Mouse (Mus musculus) neural tube, embryonic 14.5 days (tissue): ENCODE data around the gene Scfd2. TPM values are rescaled to one million over a fixed set of nuclear protein-coding genes. Genes with fewer than 3 reads are reported as not detected.

ENCODE experiments used
- ATAC-seq: fragments of 200-750 bp; cut with Nextera tagmentation; 2 replicates; pipeline ENCODE4 v1.8.0; 2017; ENCODE audit warnings: low read depth, mild to moderate bottlenecking, moderate TSS enrichment, moderate library complexity
- H3K27ac ChIP-seq: fragments of 300-500 bp; sonication (generic); 2 replicates; pipeline ENCODE4 v1.5.1; 2014; ENCODE audit warnings: low read depth, mild to moderate bottlenecking, control low read depth, low read length, moderate library complexity, mixed read lengths
- H3K27me3 ChIP-seq: fragments of 300-500 bp; sonication (generic); 2 replicates; pipeline ENCODE4 v1.6.1; 2014; ENCODE audit warnings: low read length; ENCODE audit not compliant: control insufficient read depth, insufficient read depth
- H3K36me3 ChIP-seq: fragments of 300-500 bp; sonication (generic); 2 replicates; pipeline ENCODE4 v1.6.1; 2014; ENCODE audit warnings: low read length, mixed read lengths; ENCODE audit not compliant: control insufficient read depth, insufficient read depth
- H3K4me1 ChIP-seq: fragments of 300-500 bp; sonication (generic); 2 replicates; pipeline ENCODE4 v1.6.1; 2014; ENCODE audit warnings: low read length; ENCODE audit not compliant: control insufficient read depth, insufficient read depth
- H3K4me2 ChIP-seq: fragments of 300-500 bp; sonication (generic); 2 replicates; pipeline ENCODE4 v1.6.1; 2014; ENCODE audit warnings: mild to moderate bottlenecking, low read depth, low read length, control low read depth
- H3K4me3 ChIP-seq: fragments of 300-500 bp; sonication (generic); 2 replicates; pipeline ENCODE4 v1.5.1; 2014; ENCODE audit warnings: low read depth, low read length, control low read depth, mixed read lengths
- H3K9ac ChIP-seq: fragments of 300-500 bp; sonication (generic); replicated peaks from 2 replicates; pipeline ENCODE4 v1.6.1; 2014; ENCODE audit warnings: low read depth, mild to moderate bottlenecking, control low read depth, low read length, mixed read lengths
- H3K9me3 ChIP-seq: fragments of 300-500 bp; sonication (generic); 2 replicates; pipeline ENCODE4 v1.6.1; 2016; ENCODE audit warnings: low read length; ENCODE audit not compliant: control insufficient read depth
- WGBS: fragments of 180-500 bp; shearing (Covaris S2); extraction: QIAGEN DNeasy Blood & Tissue Kit; methylation state at CpG from one replicate; pipeline ENCODE4 v1.1.7; 2014; 5-methylcytosine and 5-hydroxymethylcytosine counted together
- polyA plus RNA-seq: library from polyadenylated mRNA; unstranded; fragments of >200 nt; fragmentation: Nextera tagmentation; extraction: Ambion mirVana; gene quantifications from 2 replicates; pipeline ENCODE4 v1.2.1, GENCODE M21; 2014

The Scfd2 gene
- polyA plus RNA-seq, 1 experiment from 2014 or later: 18.3 TPM

DNA sequence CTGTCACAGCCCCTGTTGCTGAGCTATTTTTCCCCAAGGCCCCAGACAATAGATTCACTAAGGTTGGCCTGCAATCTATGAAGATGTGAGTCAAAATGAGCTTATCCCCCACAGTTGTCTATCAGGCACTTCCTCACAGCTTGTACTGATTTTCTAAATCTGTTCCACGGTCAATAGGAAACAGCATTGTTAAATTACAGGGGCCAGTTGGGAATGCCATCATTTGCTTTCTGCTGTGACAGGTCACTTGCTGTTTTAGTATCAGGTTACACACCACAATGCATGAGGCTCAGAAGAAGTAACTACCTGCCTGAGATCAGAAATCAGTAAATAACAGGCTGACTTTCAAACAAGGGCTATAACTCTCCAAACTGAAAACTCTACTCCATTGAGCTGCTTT is 168.3 kb downstream of the Scfd2 start:
- Histone ChIP-seq H3K4me2 (no peak overlapping the region), H3K27me3 (no peaks in the 10 kb centered on the region), H3K4me1 (peaks cover 7% of the 10 kb centered on the region; the same call in 1 of the 2 replicates), H3K9ac (no peak overlapping the region), H3K9me3 (no peaks in the 10 kb centered on the region), H3K27ac (no peak overlapping the region), H3K4me3 (no peak overlapping the region), H3K36me3 (no peaks in the 10 kb centered on the region)
- ATAC-seq: no peak
- WGBS: 12% methylated on average over 1 of the region's 1 CpGs

DNA sequence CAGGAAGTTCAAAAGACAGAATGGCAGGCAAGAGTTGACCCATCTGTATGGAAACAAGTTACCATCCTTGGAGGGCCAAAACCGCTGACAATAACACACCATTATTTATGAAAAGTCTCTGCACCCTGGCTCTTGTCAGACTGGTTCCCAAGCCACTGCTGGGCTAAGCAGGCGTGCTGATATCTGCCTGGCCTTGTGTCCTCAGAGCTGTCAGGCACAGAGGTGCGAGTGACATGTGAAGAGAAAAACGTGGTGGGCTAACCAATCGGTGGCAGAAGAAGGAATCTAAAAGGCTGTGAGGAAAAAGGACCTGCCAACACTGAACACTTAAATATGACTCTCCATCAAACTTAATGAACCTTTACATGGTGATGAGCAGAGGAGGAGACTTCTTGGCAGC is 170.0 kb downstream of the Scfd2 start:
- Histone ChIP-seq H3K4me1 (peaks cover 7% of the 10 kb centered on the region; the same call in 1 of the 2 replicates), H3K9ac (no peak overlapping the region), H3K27me3 (no peaks in the 10 kb centered on the region), H3K27ac (no peak overlapping the region), H3K9me3 (no peaks in the 10 kb centered on the region), H3K4me3 (no peak overlapping the region), H3K36me3 (no peaks in the 10 kb centered on the region), H3K4me2 (no peak overlapping the region)
- 79% methylated on average over 5 of the region's 5 CpGs for WGBS
- no peak for ATAC-seq

DNA sequence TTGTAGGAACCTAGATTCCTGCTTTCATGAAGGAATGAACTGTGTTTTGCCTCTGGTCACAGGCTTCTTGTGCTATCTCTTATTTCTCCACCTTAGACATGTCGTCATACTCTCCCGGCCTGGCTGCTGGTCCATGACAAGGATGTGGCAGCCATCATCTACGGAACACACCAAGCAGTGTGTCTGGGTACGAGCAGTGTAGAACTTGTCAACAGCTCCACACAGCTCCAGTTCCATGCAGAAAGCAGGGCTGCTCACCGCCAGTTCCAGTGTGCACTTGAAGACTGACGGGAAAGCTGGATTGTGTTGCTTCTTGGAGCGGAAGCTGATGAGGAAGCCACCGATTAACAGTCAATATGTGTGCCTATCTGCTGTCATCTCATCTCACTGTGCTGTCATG is 173.5 kb downstream of the Scfd2 start:
- Histone ChIP-seq H3K9me3 (no peaks in the 10 kb centered on the region), H3K36me3 (no peaks in the 10 kb centered on the region), H3K9ac (no peak overlapping the region), H3K4me1 (no peaks in the 10 kb centered on the region), H3K4me3 (no peak overlapping the region), H3K4me2 (no peak overlapping the region), H3K27ac (no peak overlapping the region), H3K27me3 (no peaks in the 10 kb centered on the region)
- WGBS: 90% methylated on average over 8 of the region's 8 CpGs
- ATAC-seq: no peak

DNA sequence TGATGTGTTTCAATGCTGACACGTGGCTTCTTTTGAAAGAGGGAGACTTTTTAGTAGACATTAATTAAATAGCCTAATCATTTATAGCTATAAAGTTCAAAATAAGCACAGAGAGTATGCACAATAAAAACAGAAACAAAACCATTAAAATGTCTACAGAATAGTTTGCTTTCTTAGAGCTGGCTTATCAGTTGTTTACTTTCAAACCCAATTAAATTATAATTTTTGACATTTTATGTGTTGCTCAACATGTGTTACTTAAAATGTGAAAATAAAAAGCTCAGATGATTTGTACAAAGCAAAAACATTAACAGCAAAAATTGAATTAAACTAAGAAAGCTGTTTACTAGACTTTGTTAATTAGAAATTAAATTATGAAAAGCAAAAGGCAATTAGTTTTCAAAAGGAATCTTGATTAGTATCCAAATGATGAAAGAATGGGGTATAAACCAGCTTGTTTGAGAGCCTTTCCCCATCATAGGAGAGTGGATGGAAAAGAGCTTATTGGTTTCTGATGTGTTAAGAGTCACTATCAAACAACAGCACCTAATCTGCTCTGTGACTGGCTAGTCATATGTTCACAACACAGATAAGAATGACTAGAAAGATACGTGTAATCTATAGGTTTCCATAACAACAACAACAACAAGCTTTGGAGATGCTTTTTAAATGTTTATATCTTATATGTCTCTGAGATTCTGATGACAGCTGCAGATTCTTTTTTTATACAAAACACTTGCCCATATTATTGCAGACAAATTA is 176.0 kb downstream of the Scfd2 start:
- ATAC-seq: no peak
- Histone ChIP-seq H3K9ac (no peak overlapping the region), H3K4me2 (no peak overlapping the region), H3K4me1 (no peaks in the 10 kb centered on the region), H3K36me3 (no peaks in the 10 kb centered on the region), H3K9me3 (no peaks in the 10 kb centered on the region), H3K4me3 (no peak overlapping the region), H3K27me3 (no peaks in the 10 kb centered on the region), H3K27ac (no peak overlapping the region)
- WGBS: 75% methylated on average over 2 of the region's 2 CpGs

DNA sequence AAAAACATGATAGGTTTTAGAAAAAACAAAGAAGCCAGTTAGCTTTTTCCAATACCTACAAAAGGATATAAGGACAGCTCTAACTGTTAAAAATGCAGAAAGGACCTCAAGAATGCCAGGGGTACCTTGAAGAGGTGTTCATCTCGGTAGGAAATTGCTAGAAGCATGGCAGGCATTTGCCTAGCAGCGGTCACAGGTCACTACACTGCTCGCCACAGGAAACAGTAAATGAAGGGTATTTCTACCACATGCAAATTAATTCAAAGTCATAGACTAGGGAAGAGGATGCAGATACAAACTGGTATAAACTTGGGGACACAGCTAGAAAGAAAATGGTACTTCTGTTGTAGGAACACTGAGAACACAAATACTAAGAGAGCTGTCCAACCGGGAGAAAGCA is 180.7 kb downstream of the Scfd2 start:
- 91% methylated on average over 4 of the region's 4 CpGs for WGBS
- H3K4me2 ChIP-seq: no peak overlapping the region
- H3K9me3 ChIP-seq: no peaks in the 10 kb centered on the region
- no peaks in the 10 kb centered on the region for H3K36me3 ChIP-seq
- H3K4me1 ChIP-seq: no peaks in the 10 kb centered on the region
- no peaks in the 10 kb centered on the region for H3K27me3 ChIP-seq
- H3K27ac ChIP-seq: no peak overlapping the region
- no peak overlapping the region for H3K9ac ChIP-seq
- no peak for ATAC-seq
- H3K4me3 ChIP-seq: no peak overlapping the region

DNA sequence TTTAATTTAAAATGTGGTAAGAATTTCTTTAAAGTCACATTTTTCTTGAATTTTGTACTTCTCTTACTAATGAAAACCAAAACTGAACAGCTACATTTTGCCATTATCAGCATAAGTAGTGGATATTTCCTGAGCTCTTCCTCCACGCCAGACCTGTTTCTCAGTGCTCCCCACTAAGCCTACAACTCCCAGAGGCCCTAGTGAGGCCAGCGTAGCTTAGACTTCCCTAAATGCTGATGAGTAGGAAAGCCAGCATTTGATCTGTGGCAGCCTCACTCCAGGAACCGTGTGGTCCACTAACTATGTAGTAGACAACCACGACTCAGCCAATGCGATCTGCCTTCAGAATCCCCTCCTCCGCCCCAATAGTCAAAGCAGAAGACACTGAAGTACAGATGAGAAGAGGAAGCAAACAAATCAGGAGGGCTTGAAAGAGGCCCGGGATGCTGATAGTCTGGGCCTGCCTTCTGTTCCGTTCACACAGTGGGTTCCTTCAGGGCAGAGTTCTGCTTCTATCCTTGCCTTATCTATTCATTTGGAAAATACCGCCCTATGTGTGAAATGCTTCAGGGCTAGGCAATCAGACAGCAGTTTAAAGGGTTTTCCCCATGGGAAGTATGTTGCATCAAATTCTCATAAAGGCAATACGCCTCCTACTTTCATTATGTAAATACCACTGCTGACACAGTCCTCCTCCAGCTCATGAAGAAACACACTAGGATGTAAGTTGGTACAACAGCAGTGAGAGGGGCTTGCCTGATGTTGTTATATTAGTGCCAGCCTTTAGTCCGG is 183.3 kb downstream of the Scfd2 start:
- WGBS: 60% methylated on average over 11 of the region's 11 CpGs
- ATAC-seq: no peak
- Histone ChIP-seq H3K36me3 (no peaks in the 10 kb centered on the region), H3K9me3 (no peaks in the 10 kb centered on the region), H3K4me2 (no peak overlapping the region), H3K4me3 (no peak overlapping the region), H3K27ac (no peak overlapping the region), H3K27me3 (no peaks in the 10 kb centered on the region), H3K4me1 (no peaks in the 10 kb centered on the region), H3K9ac (no peak overlapping the region)

DNA sequence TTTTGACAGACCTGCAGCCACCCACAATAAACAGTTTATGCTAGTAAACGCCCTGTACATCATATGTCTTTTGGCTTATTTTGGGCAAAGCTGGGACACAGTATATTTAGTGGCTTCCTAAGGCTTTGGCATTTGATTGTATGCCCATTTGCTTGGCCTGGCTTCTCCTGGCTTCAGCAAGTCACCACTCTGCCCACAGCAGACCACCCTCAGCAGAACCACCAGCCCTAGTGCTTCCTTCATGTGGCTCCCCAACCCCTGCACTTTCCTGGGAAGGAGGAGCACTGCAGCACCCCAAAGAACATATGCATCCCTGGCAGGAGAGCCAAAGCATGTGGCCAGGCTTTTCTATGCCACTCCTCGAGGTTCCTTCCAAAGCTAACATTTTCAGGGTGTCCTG is 188.5 kb downstream of the Scfd2 start:
- Histone ChIP-seq H3K36me3 (no peaks in the 10 kb centered on the region), H3K27me3 (no peaks in the 10 kb centered on the region), H3K9ac (no peak overlapping the region), H3K4me2 (no peak overlapping the region), H3K4me3 (no peak overlapping the region), H3K27ac (no peak overlapping the region), H3K4me1 (no peaks in the 10 kb centered on the region), H3K9me3 (no peaks in the 10 kb centered on the region)
- ATAC-seq: no peak
- 66% methylated on average over 2 of the region's 2 CpGs for WGBS

DNA sequence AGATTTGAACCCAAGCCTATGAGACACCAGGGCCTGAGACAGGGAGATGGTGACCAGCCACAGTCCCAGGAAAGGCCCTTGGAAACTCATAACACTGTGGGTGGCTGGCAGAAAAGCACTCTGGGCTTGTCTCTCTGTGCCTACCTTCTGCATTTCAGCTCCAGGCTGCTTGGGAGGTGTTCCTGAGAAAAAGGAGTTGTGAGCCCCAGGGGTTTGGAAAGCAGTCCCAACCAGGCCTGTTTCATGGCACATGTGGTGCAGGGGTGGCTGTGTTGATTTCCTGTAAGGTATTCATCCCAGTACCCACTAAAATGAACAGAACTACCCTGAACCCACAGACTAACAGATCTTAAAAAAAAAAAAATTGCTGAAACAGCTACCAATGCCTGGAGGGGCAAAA is 189.0 kb downstream of the Scfd2 start:
- no peak overlapping the region for H3K9ac ChIP-seq
- H3K36me3 ChIP-seq: no peaks in the 10 kb centered on the region
- no peaks in the 10 kb centered on the region for H3K9me3 ChIP-seq
- H3K4me3 ChIP-seq: no peak overlapping the region
- ATAC-seq: no peak
- H3K27ac ChIP-seq: no peak overlapping the region
- no peaks in the 10 kb centered on the region for H3K27me3 ChIP-seq
- no peak overlapping the region for H3K4me2 ChIP-seq
- H3K4me1 ChIP-seq: no peaks in the 10 kb centered on the region

DNA sequence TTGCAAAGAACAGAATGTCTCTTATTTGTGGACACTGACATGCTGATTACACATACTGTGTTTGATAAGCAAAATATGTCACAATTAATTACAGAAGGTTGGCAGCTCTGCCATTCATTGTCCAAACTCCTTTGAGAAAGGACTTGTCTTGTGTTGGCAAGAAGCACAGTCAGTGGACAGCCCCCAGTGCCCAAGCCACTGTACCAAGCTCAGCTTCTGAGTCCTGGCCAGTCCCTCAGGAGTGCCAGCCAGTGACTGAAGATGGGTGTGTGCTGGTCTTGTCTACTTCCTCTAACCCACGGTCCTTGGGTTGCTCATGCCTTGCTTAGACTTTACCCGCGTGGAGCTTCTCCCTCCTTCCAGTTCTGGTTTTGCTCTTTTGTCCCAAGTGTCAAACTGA is 194.1 kb downstream of the Scfd2 start:
- 95% methylated on average over 3 of the region's 3 CpGs for WGBS
- H3K4me2 ChIP-seq: no peak overlapping the region
- no peak for ATAC-seq

More for the DNA sequence above, 194.1 kb downstream of the Scfd2 start:
- Histone ChIP-seq H3K36me3 (no peaks in the 10 kb centered on the region), H3K4me1 (no peaks in the 10 kb centered on the region), H3K27me3 (no peaks in the 10 kb centered on the region), H3K9ac (no peak overlapping the region), H3K4me3 (no peak overlapping the region), H3K27ac (no peak overlapping the region), H3K9me3 (no peaks in the 10 kb centered on the region)
